Mouse (Mus musculus): ENCODE measurements around the gene Rasgrp4. TPM values are rescaled to one million over a fixed set of nuclear protein-coding genes. Genes with fewer than 3 reads are reported as not detected.

The Rasgrp4 gene
- 0.56 and 0.69 TPM in 2 replicates for polyA plus RNA-seq (2015; fragmentation: Nextera tagmentation; extraction: Ambion mirVana)

DNA sequence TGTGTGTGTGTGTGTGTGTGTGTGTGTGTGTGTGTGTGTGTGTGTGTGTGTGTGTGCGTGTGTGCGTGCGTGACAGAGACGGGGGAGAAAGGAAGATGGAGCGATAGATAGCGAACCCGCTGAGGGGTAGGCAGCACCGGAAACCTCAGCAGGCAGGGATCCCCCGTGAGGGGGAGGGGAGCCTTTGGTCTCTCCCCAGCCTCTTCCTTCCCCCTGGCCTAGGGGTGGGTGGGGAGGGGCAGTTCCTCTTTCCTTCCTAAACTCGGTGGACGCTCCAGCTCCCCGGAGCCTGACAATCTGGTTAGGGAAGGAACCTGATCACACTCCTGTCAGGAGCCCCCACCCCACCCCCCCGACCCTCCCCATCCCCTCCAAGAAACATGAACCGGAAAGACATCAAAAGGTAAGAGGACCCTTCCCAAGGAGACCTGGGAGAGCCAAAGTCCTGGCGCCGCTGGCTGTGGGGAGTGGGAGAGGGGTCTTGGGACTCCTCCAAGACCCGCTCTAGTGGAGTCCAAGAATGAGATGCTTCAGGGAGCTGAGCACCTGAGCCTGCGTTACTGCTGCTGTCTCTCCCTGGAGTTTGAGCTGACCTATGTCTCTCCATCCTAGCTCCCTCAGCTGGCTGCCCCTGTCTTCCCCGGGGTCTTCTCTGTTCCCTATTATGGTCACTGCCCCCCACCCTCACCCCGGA is at the start of gene Rasgrp4:
Gene Rasgrp4 (plus strand): TSS at position 159 of the 694 bp plus-strand sequence.
- Histone ChIP-seq H3K4me2 (replicated peaks) (peak within 1 kb of the TSS; percentile 62), H3K36me3 (no peaks in the 10 kb centered on the region), H3K4me3 (peak within 1 kb of the TSS; percentile 34), H3K27me3 (peaks cover 10% of the 10 kb centered on the region), H3K4me1 (peaks cover 12% of the 10 kb centered on the region), H3K9me3 (no peaks in the 10 kb centered on the region), H3K27ac (no peak within 1 kb of the TSS), H3K9ac (peak within 1 kb of the TSS; percentile 39)
- no peak for ATAC-seq (ENCODE audit: low FRiP score, low read depth)
- 2% methylated on average over 15 of the region's 20 CpGs for WGBS

DNA sequence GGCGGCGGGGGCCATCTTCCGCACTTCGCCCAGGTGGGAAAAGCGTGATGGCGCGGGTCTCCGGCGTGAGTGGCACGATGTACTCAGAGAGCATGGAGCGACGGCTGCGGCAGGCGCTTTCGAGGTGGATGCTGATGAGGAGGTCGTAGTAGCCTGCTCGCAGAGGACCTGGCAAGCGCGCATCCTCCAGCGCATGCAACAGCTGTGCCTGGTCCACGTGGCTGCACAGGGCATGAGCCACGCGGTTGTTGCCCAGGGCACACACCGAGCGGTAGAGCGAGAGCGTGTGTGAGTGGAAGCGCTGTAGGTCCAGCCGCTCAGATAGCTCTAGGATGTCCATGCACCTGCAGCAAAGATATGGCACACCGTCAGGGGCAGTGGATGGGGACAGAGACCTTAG is 48.7 kb upstream of the Rasgrp4 start:
- Histone ChIP-seq H3K4me2 (replicated peaks) (no peak overlapping the region), H3K9ac (no peak overlapping the region), H3K4me3 (no peak overlapping the region), H3K4me1 (peaks cover 8% of the 10 kb centered on the region; the same call in 1 of the 2 replicates), H3K27ac (no peak overlapping the region), H3K27me3 (no peaks in the 10 kb centered on the region), H3K9me3 (no peaks in the 10 kb centered on the region), H3K36me3 (peaks cover 25% of the 10 kb centered on the region)
- ATAC-seq (ENCODE audit: low FRiP score, low read depth): no peak
- WGBS: 89% methylated on average over 30 of the region's 30 CpGs

DNA sequence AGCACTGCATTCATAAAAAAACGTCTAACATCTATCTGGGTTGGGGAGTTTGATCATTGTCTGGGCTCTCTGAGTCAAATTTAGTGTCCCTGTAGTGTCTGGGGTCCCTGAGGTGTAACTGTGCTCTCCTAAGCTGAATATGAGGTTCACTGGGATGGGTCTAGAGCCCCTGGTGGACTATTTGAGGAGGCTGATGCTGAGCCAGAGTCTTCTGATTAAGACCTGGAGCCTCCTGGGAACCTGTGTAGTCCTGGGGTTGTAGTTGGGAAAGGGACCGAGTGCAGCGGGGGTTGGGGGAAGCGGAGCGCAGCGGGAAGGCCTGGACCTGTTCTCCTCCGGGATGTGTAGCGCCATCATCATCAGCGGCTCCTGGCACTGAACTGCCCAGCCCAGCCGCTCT is 47.7 kb upstream of the Rasgrp4 start:
- peaks cover 25% of the 10 kb centered on the region for H3K36me3 ChIP-seq
- H3K4me1 ChIP-seq: peaks cover 8% of the 10 kb centered on the region; the same call in 1 of the 2 replicates
- H3K27ac ChIP-seq: no peak overlapping the region
- no peaks in the 10 kb centered on the region for H3K9me3 ChIP-seq
- H3K4me3 ChIP-seq: no peak overlapping the region
- H3K9ac ChIP-seq: no peak overlapping the region
- no peak overlapping the region for H3K4me2 ChIP-seq (replicated peaks)
- no peaks in the 10 kb centered on the region for H3K27me3 ChIP-seq
- WGBS: 92% methylated on average over 10 of the region's 10 CpGs
- no peak for ATAC-seq (ENCODE audit: low FRiP score, low read depth)

- no peak for ATAC-seq (ENCODE audit: low FRiP score, low read depth)
- Histone ChIP-seq H3K27ac (no peak overlapping the region), H3K9ac (no peak overlapping the region), H3K4me1 (peaks cover 8% of the 10 kb centered on the region; the same call in 1 of the 2 replicates), H3K27me3 (no peaks in the 10 kb centered on the region), H3K4me2 (replicated peaks) (no peak overlapping the region), H3K4me3 (no peak overlapping the region), H3K36me3 (peaks cover 21% of the 10 kb centered on the region), H3K9me3 (no peaks in the 10 kb centered on the region)
- WGBS: 73% methylated on average over 6 of the region's 6 CpGs
Observed at GRCm38 (mm10) chr7:29088817-29089216, 45.8 kb upstream of the Rasgrp4 start.

GRCm38 (mm10) chr7:29097131-29097530 is 37.5 kb upstream of the Rasgrp4 start:
- H3K4me1 ChIP-seq: no peaks in the 10 kb centered on the region
- WGBS: 92% methylated on average over 16 of the region's 16 CpGs
- no peak overlapping the region for H3K27ac ChIP-seq
- no peak for ATAC-seq (ENCODE audit: low FRiP score, low read depth)
- no peak overlapping the region for H3K4me3 ChIP-seq
- no peaks in the 10 kb centered on the region for H3K9me3 ChIP-seq
- H3K9ac ChIP-seq: no peak overlapping the region
- no peak overlapping the region for H3K4me2 ChIP-seq (replicated peaks)
- H3K27me3 ChIP-seq: no peaks in the 10 kb centered on the region
- H3K36me3 ChIP-seq: peaks cover 7% of the 10 kb centered on the region; the same call in 1 of the 2 replicates

- Histone ChIP-seq H3K9me3 (no peaks in the 10 kb centered on the region), H3K4me2 (replicated peaks) (no peak overlapping the region), H3K4me1 (no peaks in the 10 kb centered on the region), H3K27ac (no peak overlapping the region), H3K27me3 (no peaks in the 10 kb centered on the region), H3K4me3 (no peak overlapping the region), H3K36me3 (peaks cover 6% of the 10 kb centered on the region; the same call in 1 of the 2 replicates), H3K9ac (no peak overlapping the region)
- no peak for ATAC-seq (ENCODE audit: low FRiP score, low read depth)
- WGBS: 90% methylated on average over 12 of the region's 12 CpGs
Observed at GRCm38 (mm10) chr7:29101286-29102017, 33.2 kb upstream of the Rasgrp4 start.

- peak overlapping the region; percentile 31 for H3K4me3 ChIP-seq
- H3K9ac ChIP-seq: peak overlapping the region; percentile 61
Observed at GRCm38 (mm10) chr7:29108992-29109955, 25.4 kb upstream of the Rasgrp4 start.

GRCm38 (mm10) chr7:29118142-29118851 is 16.4 kb upstream of the Rasgrp4 start:
- H3K4me1 ChIP-seq: no peaks in the 10 kb centered on the region
- no peaks in the 10 kb centered on the region; the same call in 1 of the 2 replicates for H3K36me3 ChIP-seq
- no peak overlapping the region for H3K9ac ChIP-seq
- WGBS: 10% methylated on average over 18 of the region's 18 CpGs
- no peak overlapping the region for H3K27ac ChIP-seq
- H3K4me3 ChIP-seq: no peak overlapping the region
- H3K9me3 ChIP-seq: no peaks in the 10 kb centered on the region
- no peaks in the 10 kb centered on the region for H3K27me3 ChIP-seq
- no peak overlapping the region for H3K4me2 ChIP-seq (replicated peaks)
- ATAC-seq (ENCODE audit: low FRiP score, low read depth): no peak

More at GRCm38 (mm10) chr7:29108992-29109955, 25.4 kb upstream of the Rasgrp4 start:
- Histone ChIP-seq H3K27ac (no peak overlapping the region), H3K27me3 (no peaks in the 10 kb centered on the region), H3K9me3 (no peaks in the 10 kb centered on the region), H3K36me3 (peaks cover under 1% of the 10 kb centered on the region; the same call in 1 of the 2 replicates), H3K4me2 (replicated peaks) (peak overlapping the region; percentile 67), H3K4me1 (peaks cover 7% of the 10 kb centered on the region)
- ATAC-seq (ENCODE audit: low FRiP score, low read depth): peak; percentile 70
- 23% methylated on average over 38 of the region's 38 CpGs for WGBS

DNA sequence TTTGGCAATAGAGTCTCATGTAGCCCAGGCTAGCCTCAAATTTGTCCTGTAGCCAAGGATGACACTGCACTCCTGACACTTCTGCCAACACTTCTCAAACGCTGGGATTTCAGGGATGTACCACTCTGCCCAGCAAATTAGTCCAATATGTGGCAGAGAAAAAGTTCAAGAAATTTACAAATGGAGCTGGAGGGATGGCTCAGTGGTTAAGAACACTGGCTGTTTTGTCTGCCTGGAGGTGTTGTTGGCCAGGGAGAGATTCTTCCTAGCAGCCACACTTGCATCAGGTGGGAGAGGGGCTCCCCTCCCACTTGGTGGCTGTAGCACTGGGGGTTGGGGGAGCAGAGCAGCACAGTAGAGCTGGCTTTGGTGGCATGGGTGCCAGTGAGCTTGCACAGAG is 15.1 kb upstream of the Rasgrp4 start:
- no peak overlapping the region for H3K27ac ChIP-seq
- H3K36me3 ChIP-seq: no peaks in the 10 kb centered on the region; the same call in 1 of the 2 replicates
- no peak overlapping the region for H3K4me3 ChIP-seq
- 50% methylated on average over 1 of the region's 1 CpGs for WGBS
- H3K4me1 ChIP-seq: peaks cover 10% of the 10 kb centered on the region
- no peaks in the 10 kb centered on the region for H3K27me3 ChIP-seq
- H3K9me3 ChIP-seq: no peaks in the 10 kb centered on the region
- no peak for ATAC-seq (ENCODE audit: low FRiP score, low read depth)
- no peak overlapping the region for H3K9ac ChIP-seq
- no peak overlapping the region for H3K4me2 ChIP-seq (replicated peaks)

- WGBS: 94% methylated on average over 9 of the region's 9 CpGs
- no peaks in the 10 kb centered on the region for H3K9me3 ChIP-seq
- H3K9ac ChIP-seq: no peak overlapping the region
- H3K4me3 ChIP-seq: no peak overlapping the region
- no peaks in the 10 kb centered on the region for H3K27me3 ChIP-seq
- H3K4me1 ChIP-seq: peaks cover 11% of the 10 kb centered on the region
- H3K27ac ChIP-seq: no peak overlapping the region
- no peak for ATAC-seq (ENCODE audit: low FRiP score, low read depth)
- no peaks in the 10 kb centered on the region for H3K36me3 ChIP-seq
- no peak overlapping the region for H3K4me2 ChIP-seq (replicated peaks)
Observed at GRCm38 (mm10) chr7:29122821-29123220, 11.8 kb upstream of the Rasgrp4 start.
